Mouse (Mus musculus) cerebellum, adult 2 months (tissue): ENCODE results near the gene Ankmy1. TPM values are rescaled to one million over a fixed set of nuclear protein-coding genes. Genes with fewer than 3 reads are reported as not detected.

Source experiments
- DNase-seq, 2 experiments: peaks; one replicate each; pipeline ENCODE4 v3.0.0; 2021
- H3K27ac ChIP-seq: fragments of 200-500 bp; 2 replicates; pipeline ENCODE4 v1.5.1; 2012; ENCODE audit warnings: low read length, control low read depth, inconsistent platforms; ENCODE audit not compliant: insufficient read depth
- H3K27me3 ChIP-seq: fragments of 200-500 bp; 2 replicates; pipeline ENCODE4 v1.6.1; 2012; ENCODE audit warnings: inconsistent platforms, mild to moderate bottlenecking, low read length, moderate library complexity; ENCODE audit not compliant: control insufficient read depth, insufficient read depth
- H3K4me1 ChIP-seq: fragments of 200-500 bp; 2 replicates; pipeline ENCODE4 v1.6.1; 2011; ENCODE audit warnings: low read length; ENCODE audit not compliant: control insufficient read depth, insufficient read depth
- H3K4me3 ChIP-seq: fragments of 200-500 bp; replicated peaks from 2 replicates; pipeline ENCODE3; 2011; ENCODE audit warnings: mild to moderate bottlenecking, low read depth, low read length, control low read depth; ENCODE audit not compliant: insufficient read depth
- CTCF ChIP-seq: fragments of 200-500 bp; IDR thresholded peaks from 2 replicates; pipeline ENCODE4 v1.5.1; 2011; ENCODE audit warnings: low read depth, mild to moderate bottlenecking, control low read depth, low read length, moderate library complexity, borderline replicate concordance; ENCODE audit not compliant: insufficient read depth
- POLR2A ChIP-seq: fragments of 200-500 bp; IDR thresholded peaks from 2 replicates; pipeline ENCODE4 v1.6.1; 2011; ENCODE audit warnings: low read length, control low read depth, borderline replicate concordance; ENCODE audit not compliant: insufficient read depth
- WGBS: fragments of 180-500 bp; shearing (Covaris S2); methylation state at CpG from one replicate; pipeline ENCODE4 v1.1.7; 2018; 5-methylcytosine and 5-hydroxymethylcytosine counted together
- polyA plus RNA-seq: library from polyadenylated mRNA; depleted of rRNA; stranded (reverse); fragments of >200 nt; gene quantifications from 2 replicates; pipeline ENCODE4 v1.2.3, GENCODE M21; 2012; rRNA removed

Ankmy1 gene
- polyA plus RNA-seq, 1 experiment, result 0.46 TPM

- Histone ChIP-seq H3K4me1 (no peaks in the 10 kb centered on the region), H3K27ac (no peak overlapping the region), H3K27me3 (no peaks in the 10 kb centered on the region), H3K4me3 (no peak overlapping the region)
- WGBS, result 65% methylated on average over 9 of the region's 9 CpGs
- TF ChIP-seq CTCF (no peak), POLR2A (no peak)
- no peak for DNase-seq
Observed at GRCm38 (mm10) chr1:92815100-92815499, 87.6 kb downstream of the Ankmy1 start.

- TF ChIP-seq POLR2A (no peak), CTCF (no peak)
- Histone ChIP-seq H3K27ac (no peak overlapping the region), H3K4me3 (no peak overlapping the region), H3K4me1 (no peaks in the 10 kb centered on the region), H3K27me3 (no peaks in the 10 kb centered on the region)
- no peak for DNase-seq
- 77% methylated on average over 5 of the region's 5 CpGs for whole genome bisulfite sequencing
Observed at GRCm38 (mm10) chr1:92814319-92814718, 88.4 kb downstream of the Ankmy1 start.

Other genes with a start within 250 kb of the Ankmy1 start
- 59.2 and 62.5 TPM in 2 replicates for gene Gpc1, start 71.3 kb downstream of the Ankmy1 start, polyA plus RNA-seq
- 49.6 and 49.7 TPM in 2 replicates for gene Dusp28, start 4.1 kb upstream of the Ankmy1 start, polyA plus RNA-seq
- gene Rnpepl1, start 7.9 kb upstream of the Ankmy1 start, polyA plus RNA-seq, result 43.6 and 44.7 TPM in 2 replicates
- 44.5 and 45.5 TPM in 2 replicates for gene Capn10, start 31.5 kb upstream of the Ankmy1 start, polyA plus RNA-seq
- 0.21 and 0.36 TPM in 2 replicates for gene Gpr35, start 48.0 kb upstream of the Ankmy1 start, polyA plus RNA-seq
- not detected in 2 replicates for gene Aqp12, start 103.4 kb upstream of the Ankmy1 start, polyA plus RNA-seq
- gene Kif1a, start 199.0 kb upstream of the Ankmy1 start, polyA plus RNA-seq, result 290 and 291 TPM in 2 replicates
- not detected in 2 replicates for gene Agxt, start 232.3 kb upstream of the Ankmy1 start, polyA plus RNA-seq